Mouse (Mus musculus): ENCODE measurements around the gene Myh14.

DNA sequence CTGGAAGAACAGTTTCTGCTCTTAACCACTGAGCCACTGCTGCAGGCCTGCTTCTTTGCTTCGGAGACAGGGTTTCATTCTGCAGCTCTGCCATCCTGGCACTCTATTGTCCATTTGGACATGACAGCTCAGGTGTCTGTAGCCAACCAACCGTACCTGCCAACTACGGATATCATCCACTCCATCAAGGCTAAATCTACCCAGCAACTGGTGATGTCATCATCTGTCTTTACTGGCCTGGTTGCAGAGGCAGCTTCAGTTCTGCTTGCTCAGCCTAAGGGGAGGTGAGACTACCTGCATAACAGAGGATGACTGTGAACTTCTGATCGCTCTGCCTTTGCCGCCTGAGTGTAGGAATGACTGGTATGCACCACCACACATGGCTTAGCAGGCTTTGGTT, 1.6 kb upstream of the Myh14 start:
- TF ChIP-seq POLR2A (IDR thresholded peaks at IDR 0.05; ENCODE audit: borderline replicate concordance, insufficient read depth, low read length): no peak
- no peak for TF ChIP-seq CTCF (IDR thresholded peaks at IDR 0.05; ENCODE audit: borderline replicate concordance, insufficient read depth, low read depth, low read length)
